Mouse (Mus musculus): Measurements from ENCODE around the gene Wipf2. TPM values are rescaled to one million over a fixed set of nuclear protein-coding genes. Genes with fewer than 3 reads are reported as not detected.
"Not testable (repeated sequence)": the region's sequence is repeated elsewhere in the genome, so short reads cannot be mapped to it uniquely, and the experiment has no call there.

Wipf2 gene
- polyA plus RNA-seq, 1 experiment from 2014 or later: 7.1 TPM

- 67% methylated on average over 13 of the region's 13 CpGs for WGBS
- Histone ChIP-seq H3K4me3 (ENCODE audit: low read depth, low read length) (no peak overlapping the region), H3K9me3 (ENCODE audit: control insufficient read depth, low read depth, low read length) (no peaks in the 10 kb centered on the region), H3K27ac (ENCODE audit: low read length) (no peak overlapping the region), H3K27me3 (ENCODE audit: control insufficient read depth, insufficient read depth, low read length) (no peaks in the 10 kb centered on the region), H3K4me2 (replicated peaks; ENCODE audit: low read depth, low read length) (no peak overlapping the region), H3K36me3 (ENCODE audit: control insufficient read depth, insufficient read depth, low read length) (peaks cover 41% of the 10 kb centered on the region), H3K4me1 (ENCODE audit: control insufficient read depth, insufficient read depth, low read length) (peaks cover 1% of the 10 kb centered on the region; the same call in 1 of the 2 replicates), H3K9ac (replicated peaks; ENCODE audit: low read depth, low read length) (no peak overlapping the region)
- ATAC-seq (ENCODE audit: insufficient number of reproducible peaks, insufficient read depth, low FRiP score, low read depth): no peak
Observed at GRCm38 (mm10) chr11:98917428-98918005, 54.1 kb downstream of the Wipf2 start.

GRCm38 (mm10) chr11:98918231-98918630 is 54.8 kb downstream of the Wipf2 start:
- Histone ChIP-seq H3K9ac (replicated peaks; ENCODE audit: low read depth, low read length) (no peak overlapping the region), H3K27me3 (ENCODE audit: control insufficient read depth, insufficient read depth, low read length) (no peaks in the 10 kb centered on the region), H3K4me3 (ENCODE audit: low read depth, low read length) (no peak overlapping the region), H3K36me3 (ENCODE audit: control insufficient read depth, insufficient read depth, low read length) (peaks cover 41% of the 10 kb centered on the region), H3K27ac (ENCODE audit: low read length) (no peak overlapping the region), H3K4me2 (replicated peaks; ENCODE audit: low read depth, low read length) (no peak overlapping the region), H3K9me3 (ENCODE audit: control insufficient read depth, low read depth, low read length) (no peaks in the 10 kb centered on the region), H3K4me1 (ENCODE audit: control insufficient read depth, insufficient read depth, low read length) (peaks cover 3% of the 10 kb centered on the region; the same call in 1 of the 2 replicates)
- 65% methylated on average over 9 of the region's 9 CpGs for WGBS
- ATAC-seq (ENCODE audit: insufficient number of reproducible peaks, insufficient read depth, low FRiP score, low read depth): no peak

- ATAC-seq (ENCODE audit: insufficient number of reproducible peaks, insufficient read depth, low FRiP score, low read depth): no peak
- WGBS: 97% methylated on average over 11 of the region's 11 CpGs
- H3K36me3 ChIP-seq (ENCODE audit: control insufficient read depth, insufficient read depth, low read length): peaks cover 34% of the 10 kb centered on the region
Observed at GRCm38 (mm10) chr11:98919009-98919408, 55.6 kb downstream of the Wipf2 start.

GRCm38 (mm10) chr11:98921813-98922212 is 58.4 kb downstream of the Wipf2 start:
- Histone ChIP-seq H3K4me1 (ENCODE audit: control insufficient read depth, insufficient read depth, low read length) (peaks cover 35% of the 10 kb centered on the region), H3K36me3 (ENCODE audit: control insufficient read depth, insufficient read depth, low read length) (peaks cover 25% of the 10 kb centered on the region), H3K27ac (ENCODE audit: low read length) (peak overlapping the region; percentile 96; the same call in 1 of the 2 replicates)
- H3K4me2 ChIP-seq (replicated peaks; ENCODE audit: low read depth, low read length); H3K4me3 ChIP-seq (ENCODE audit: low read depth, low read length); H3K9me3 ChIP-seq (ENCODE audit: control insufficient read depth, low read depth, low read length); ATAC-seq (ENCODE audit: insufficient number of reproducible peaks, insufficient read depth, low FRiP score, low read depth); H3K27me3 ChIP-seq (ENCODE audit: control insufficient read depth, insufficient read depth, low read length); H3K9ac ChIP-seq (replicated peaks; ENCODE audit: low read depth, low read length): not testable (repeated sequence)
- 46% methylated on average over 15 of the region's 15 CpGs for WGBS

More at GRCm38 (mm10) chr11:98919009-98919408, 55.6 kb downstream of the Wipf2 start:
- Histone ChIP-seq H3K9ac (replicated peaks; ENCODE audit: low read depth, low read length) (no peak overlapping the region), H3K4me2 (replicated peaks; ENCODE audit: low read depth, low read length) (no peak overlapping the region), H3K4me3 (ENCODE audit: low read depth, low read length) (no peak overlapping the region), H3K4me1 (ENCODE audit: control insufficient read depth, insufficient read depth, low read length) (peaks cover 8% of the 10 kb centered on the region; the same call in 1 of the 2 replicates), H3K9me3 (ENCODE audit: control insufficient read depth, low read depth, low read length) (no peaks in the 10 kb centered on the region), H3K27me3 (ENCODE audit: control insufficient read depth, insufficient read depth, low read length) (no peaks in the 10 kb centered on the region), H3K27ac (ENCODE audit: low read length) (no peak overlapping the region)

GRCm38 (mm10) chr11:98922307-98922706 is 58.9 kb downstream of the Wipf2 start:
- peaks cover 25% of the 10 kb centered on the region for H3K36me3 ChIP-seq (ENCODE audit: control insufficient read depth, insufficient read depth, low read length)
- 34% methylated on average over 10 of the region's 10 CpGs for WGBS
- not testable (repeated sequence) for H3K9me3 ChIP-seq (ENCODE audit: control insufficient read depth, low read depth, low read length); H3K9ac ChIP-seq (replicated peaks; ENCODE audit: low read depth, low read length); ATAC-seq (ENCODE audit: insufficient number of reproducible peaks, insufficient read depth, low FRiP score, low read depth); H3K4me3 ChIP-seq (ENCODE audit: low read depth, low read length); H3K27me3 ChIP-seq (ENCODE audit: control insufficient read depth, insufficient read depth, low read length)
- peaks cover 37% of the 10 kb centered on the region for H3K4me1 ChIP-seq (ENCODE audit: control insufficient read depth, insufficient read depth, low read length)
- peak overlapping the region; percentile 96 for H3K27ac ChIP-seq (ENCODE audit: low read length)
- 0 out of 2 replicates have a peak overlapping the region, but pooled peaks have one; percentile 3 for H3K4me2 ChIP-seq (replicated peaks; ENCODE audit: low read depth, low read length)

GRCm38 (mm10) chr11:98922851-98923711 is 59.6 kb downstream of the Wipf2 start:
- not testable (repeated sequence) for H3K27me3 ChIP-seq (ENCODE audit: control insufficient read depth, insufficient read depth, low read length); H3K9ac ChIP-seq (replicated peaks; ENCODE audit: low read depth, low read length); H3K4me3 ChIP-seq (ENCODE audit: low read depth, low read length); H3K9me3 ChIP-seq (ENCODE audit: control insufficient read depth, low read depth, low read length)
- peak; percentile 74; the same call in 1 of the 2 replicates for ATAC-seq (ENCODE audit: insufficient number of reproducible peaks, insufficient read depth, low FRiP score, low read depth)
- peaks cover 42% of the 10 kb centered on the region for H3K4me1 ChIP-seq (ENCODE audit: control insufficient read depth, insufficient read depth, low read length)
- H3K36me3 ChIP-seq (ENCODE audit: control insufficient read depth, insufficient read depth, low read length): peaks cover 25% of the 10 kb centered on the region
- 0 out of 2 replicates have a peak overlapping the region, but pooled peaks have one; percentile 3 for H3K4me2 ChIP-seq (replicated peaks; ENCODE audit: low read depth, low read length)
- peak overlapping the region; percentile 96 for H3K27ac ChIP-seq (ENCODE audit: low read length)
- WGBS: 26% methylated on average over 16 of the region's 16 CpGs

- Histone ChIP-seq H3K27me3 (ENCODE audit: control insufficient read depth, insufficient read depth, low read length) (no peaks in the 10 kb centered on the region), H3K27ac (ENCODE audit: low read length) (peak overlapping the region; percentile 96), H3K4me2 (replicated peaks; ENCODE audit: low read depth, low read length) (peak overlapping the region; percentile 38; the same call in 1 of the 2 replicates), H3K4me1 (ENCODE audit: control insufficient read depth, insufficient read depth, low read length) (peaks cover 58% of the 10 kb centered on the region), H3K9me3 (ENCODE audit: control insufficient read depth, low read depth, low read length) (no peaks in the 10 kb centered on the region), H3K9ac (replicated peaks; ENCODE audit: low read depth, low read length) (no peak overlapping the region), H3K36me3 (ENCODE audit: control insufficient read depth, insufficient read depth, low read length) (peaks cover 11% of the 10 kb centered on the region; the same call in 1 of the 2 replicates), H3K4me3 (ENCODE audit: low read depth, low read length) (no peak overlapping the region)
- WGBS: 35% methylated on average over 5 of the region's 5 CpGs
- ATAC-seq (ENCODE audit: insufficient number of reproducible peaks, insufficient read depth, low FRiP score, low read depth): no peak
Observed at GRCm38 (mm10) chr11:98924633-98925175, 61.3 kb downstream of the Wipf2 start.

GRCm38 (mm10) chr11:98925265-98925721 is 61.9 kb downstream of the Wipf2 start:
- Histone ChIP-seq H3K9ac (replicated peaks; ENCODE audit: low read depth, low read length) (no peak overlapping the region), H3K36me3 (ENCODE audit: control insufficient read depth, insufficient read depth, low read length) (peaks cover 7% of the 10 kb centered on the region; the same call in 1 of the 2 replicates), H3K4me3 (ENCODE audit: low read depth, low read length) (no peak overlapping the region), H3K27me3 (ENCODE audit: control insufficient read depth, insufficient read depth, low read length) (no peaks in the 10 kb centered on the region), H3K9me3 (ENCODE audit: control insufficient read depth, low read depth, low read length) (no peaks in the 10 kb centered on the region), H3K4me2 (replicated peaks; ENCODE audit: low read depth, low read length) (peak overlapping the region; percentile 38), H3K27ac (ENCODE audit: low read length) (peak overlapping the region; percentile 96), H3K4me1 (ENCODE audit: control insufficient read depth, insufficient read depth, low read length) (peaks cover 64% of the 10 kb centered on the region)
- ATAC-seq (ENCODE audit: insufficient number of reproducible peaks, insufficient read depth, low FRiP score, low read depth): 0 out of 2 replicates have a peak, but pooled peaks have one; percentile 6
- 6% methylated on average over 10 of the region's 10 CpGs for WGBS

Data from stomach, embryonic 14.5 days (tissue).